Mouse (Mus musculus) embryonic fibroblast, embryonic 13.5 days (primary cell): ENCODE measurements around the gene L3hypdh.

Experiments used
- CTCF ChIP-seq: IDR thresholded peaks from 2 replicates; pipeline ENCODE4 v1.5.1; 2011; ENCODE audit warnings: mild to moderate bottlenecking, control low read depth, low read length, moderate library complexity, borderline replicate concordance; ENCODE audit not compliant: insufficient read depth
- POLR2A ChIP-seq: IDR thresholded peaks from 2 replicates; pipeline ENCODE4 v1.6.1; 2011; ENCODE audit warnings: low read depth, mild to moderate bottlenecking, control low read depth, low read length, moderate library complexity

GRCm38 (mm10) chr12:72023572-72023971 lies 61.7 kb downstream of the L3hypdh start:
- TF ChIP-seq CTCF (no peak), POLR2A (no peak)
